Mouse (Mus musculus): Measurements from ENCODE around the gene Fbxo22. TPM values are rescaled to one million over a fixed set of nuclear protein-coding genes. Genes with fewer than 3 reads are reported as not detected.
"Not testable (repeated sequence)": the region's sequence is repeated elsewhere in the genome, so short reads cannot be mapped to it uniquely, and the experiment has no call there.

Gene Fbxo22
- polyA plus RNA-seq, 1 experiment from 2014 or later, result 89.1 TPM

GRCm38 (mm10) chr9:55243280-55243679 is 34.6 kb downstream of the Fbxo22 start:
- H3K4me1 ChIP-seq, result 0 out of 2 replicates have a peak, but pooled peaks cover 4% of the 10 kb centered on the region
- H3K9ac ChIP-seq, result no peak overlapping the region
- ATAC-seq (replicated peaks), result no peak
- no peak overlapping the region for H3K4me2 ChIP-seq
- H3K27ac ChIP-seq, result no peak overlapping the region
- H3K9me3 ChIP-seq, result no peaks in the 10 kb centered on the region
- WGBS, result 78% methylated on average over 3 of the region's 3 CpGs
- H3K27me3 ChIP-seq (replicated peaks), result no peaks in the 10 kb centered on the region
- H3K4me3 ChIP-seq, result no peak overlapping the region
- no peaks in the 10 kb centered on the region for H3K36me3 ChIP-seq (replicated peaks)

DNA sequence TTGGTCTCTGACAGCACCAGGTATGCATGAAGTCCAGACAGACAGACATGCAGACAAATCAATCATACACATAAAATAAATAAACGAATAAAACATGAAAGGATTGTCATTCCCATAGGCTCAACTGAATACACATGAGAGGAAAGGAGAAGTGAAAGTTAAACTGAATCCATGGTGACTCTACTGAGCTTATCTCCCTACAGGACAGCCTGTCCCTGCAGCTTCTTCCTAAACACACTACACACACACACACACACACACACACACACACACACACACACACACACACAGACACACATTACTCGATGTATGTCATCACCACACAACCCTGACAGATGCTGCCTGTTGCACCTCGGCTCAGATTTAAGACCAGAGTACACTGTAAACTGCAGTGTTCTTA is 35.4 kb downstream of the Fbxo22 start:
- Histone ChIP-seq H3K36me3 (replicated peaks) (no peaks in the 10 kb centered on the region), H3K4me3 (no peak overlapping the region), H3K4me1 (0 out of 2 replicates have a peak, but pooled peaks cover 4% of the 10 kb centered on the region), H3K9me3 (no peaks in the 10 kb centered on the region), H3K27me3 (replicated peaks) (no peaks in the 10 kb centered on the region), H3K9ac (no peak overlapping the region), H3K4me2 (no peak overlapping the region), H3K27ac (no peak overlapping the region)
- WGBS, result 91% methylated on average over 3 of the region's 3 CpGs
- ATAC-seq (replicated peaks), result no peak

DNA sequence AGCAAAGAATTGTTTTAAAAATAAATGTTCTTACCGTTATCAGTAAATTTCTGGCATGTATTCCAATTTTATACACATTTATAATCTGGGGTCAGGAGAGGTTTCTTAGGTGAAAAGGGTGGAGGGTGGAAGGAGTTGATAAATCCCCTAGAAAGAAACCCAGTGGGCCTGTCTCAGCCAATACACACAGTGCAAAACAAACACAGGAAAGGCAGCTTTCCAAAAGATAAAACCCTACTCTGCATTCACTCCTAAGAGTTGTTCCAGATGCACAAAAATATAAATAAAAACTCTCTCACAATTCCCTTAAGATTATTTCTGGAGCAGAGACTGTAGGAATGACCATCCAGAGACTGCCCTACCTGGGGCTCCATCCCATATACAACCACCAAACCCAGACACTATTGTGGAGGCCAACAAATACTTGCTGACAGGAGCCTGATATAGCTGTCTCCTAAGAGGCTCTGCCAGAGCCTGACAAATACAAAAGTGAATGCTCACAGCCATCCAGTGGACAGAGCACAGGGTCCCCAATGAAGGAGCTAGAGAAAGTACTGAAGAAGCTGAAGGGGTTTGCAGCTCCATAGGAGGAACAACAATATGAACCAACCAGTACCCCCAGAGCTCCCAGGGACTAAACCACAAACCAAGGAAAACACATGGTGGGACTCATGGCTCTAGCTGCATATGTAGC is 36.5 kb downstream of the Fbxo22 start:
- not testable (repeated sequence) for H3K4me1 ChIP-seq; H3K9me3 ChIP-seq; H3K4me2 ChIP-seq; H3K4me3 ChIP-seq; H3K27me3 ChIP-seq (replicated peaks); ATAC-seq (replicated peaks); H3K9ac ChIP-seq; H3K27ac ChIP-seq; H3K36me3 ChIP-seq (replicated peaks)
- 99% methylated on average over 1 of the region's 1 CpGs for WGBS

GRCm38 (mm10) chr9:55246440-55246839 is 37.7 kb downstream of the Fbxo22 start:
- ATAC-seq (replicated peaks), result no peak
- Histone ChIP-seq H3K4me3 (no peak overlapping the region), H3K27me3 (replicated peaks) (no peaks in the 10 kb centered on the region), H3K9me3 (no peaks in the 10 kb centered on the region), H3K9ac (no peak overlapping the region), H3K36me3 (replicated peaks) (no peaks in the 10 kb centered on the region), H3K27ac (no peak overlapping the region), H3K4me2 (no peak overlapping the region), H3K4me1 (0 out of 2 replicates have a peak, but pooled peaks cover 4% of the 10 kb centered on the region)
- WGBS, result 82% methylated on average over 8 of the region's 8 CpGs

DNA sequence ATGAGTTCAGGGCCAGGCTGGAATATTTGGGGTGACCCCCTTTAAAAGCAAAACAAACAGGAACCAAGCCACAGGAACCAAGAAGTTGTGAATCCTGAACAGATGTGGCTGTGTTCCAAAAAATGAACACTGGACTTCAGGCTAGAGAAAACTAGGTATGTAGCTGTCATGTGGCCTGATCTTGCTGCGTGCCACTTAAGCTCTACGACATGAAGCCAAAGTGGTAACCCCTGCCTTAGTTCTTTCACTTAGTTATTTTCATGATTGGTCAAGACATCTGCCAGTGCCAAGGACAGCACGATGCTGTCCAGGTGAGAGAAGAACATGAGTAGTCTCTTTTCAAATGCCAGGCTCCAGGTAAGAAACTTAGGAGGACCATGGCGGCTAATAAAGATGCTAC is 38.2 kb downstream of the Fbxo22 start:
- Histone ChIP-seq H3K27ac (no peak overlapping the region), H3K9ac (no peak overlapping the region), H3K4me3 (no peak overlapping the region), H3K36me3 (replicated peaks) (no peaks in the 10 kb centered on the region), H3K27me3 (replicated peaks) (no peaks in the 10 kb centered on the region), H3K9me3 (no peaks in the 10 kb centered on the region), H3K4me2 (no peak overlapping the region), H3K4me1 (0 out of 2 replicates have a peak, but pooled peaks cover 3% of the 10 kb centered on the region)
- no peak for ATAC-seq (replicated peaks)
- WGBS, result 95% methylated on average over 4 of the region's 4 CpGs

DNA sequence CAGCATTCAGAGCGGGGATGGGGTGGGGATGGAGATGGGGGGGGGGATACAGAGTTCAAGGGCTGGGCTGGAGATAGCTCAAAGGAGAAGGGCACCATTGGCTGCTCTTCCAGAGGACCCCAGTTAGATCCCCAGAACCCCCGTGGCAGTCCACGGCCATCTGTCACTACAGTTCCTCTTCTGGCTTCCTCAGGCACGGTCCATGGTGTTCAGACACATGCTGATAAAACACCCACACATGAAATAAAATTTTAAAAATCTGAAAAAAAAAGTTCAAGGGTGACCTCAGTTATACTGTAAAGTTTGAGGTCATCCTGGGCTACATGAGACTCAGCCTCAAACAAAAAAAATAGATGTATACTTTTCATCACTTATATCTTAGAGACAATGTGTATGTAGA is 39.7 kb downstream of the Fbxo22 start:
- no peak overlapping the region for H3K9ac ChIP-seq
- H3K4me1 ChIP-seq, result no peaks in the 10 kb centered on the region
- H3K9me3 ChIP-seq, result no peaks in the 10 kb centered on the region
- no peak overlapping the region for H3K27ac ChIP-seq
- 90% methylated on average over 4 of the region's 4 CpGs for WGBS
- ATAC-seq (replicated peaks), result no peak
- H3K4me3 ChIP-seq, result no peak overlapping the region
- H3K36me3 ChIP-seq (replicated peaks), result no peaks in the 10 kb centered on the region
- no peaks in the 10 kb centered on the region for H3K27me3 ChIP-seq (replicated peaks)
- H3K4me2 ChIP-seq, result no peak overlapping the region

GRCm38 (mm10) chr9:55250595-55251247 is 42.0 kb downstream of the Fbxo22 start:
- Histone ChIP-seq H3K4me3 (no peak overlapping the region), H3K27ac (no peak overlapping the region), H3K36me3 (replicated peaks) (no peaks in the 10 kb centered on the region), H3K4me1 (no peaks in the 10 kb centered on the region), H3K9ac (no peak overlapping the region), H3K9me3 (no peaks in the 10 kb centered on the region), H3K27me3 (replicated peaks) (no peaks in the 10 kb centered on the region), H3K4me2 (no peak overlapping the region)
- no peak for ATAC-seq (replicated peaks)
- 89% methylated on average over 6 of the region's 6 CpGs for WGBS

GRCm38 (mm10) chr9:55252097-55252496 is 43.4 kb downstream of the Fbxo22 start:
- ATAC-seq (replicated peaks); H3K4me2 ChIP-seq; H3K27ac ChIP-seq; H3K4me3 ChIP-seq; H3K9ac ChIP-seq; H3K27me3 ChIP-seq (replicated peaks); H3K36me3 ChIP-seq (replicated peaks); H3K4me1 ChIP-seq; H3K9me3 ChIP-seq: not testable (repeated sequence)
- 66% methylated on average over 2 of the region's 2 CpGs for WGBS

DNA sequence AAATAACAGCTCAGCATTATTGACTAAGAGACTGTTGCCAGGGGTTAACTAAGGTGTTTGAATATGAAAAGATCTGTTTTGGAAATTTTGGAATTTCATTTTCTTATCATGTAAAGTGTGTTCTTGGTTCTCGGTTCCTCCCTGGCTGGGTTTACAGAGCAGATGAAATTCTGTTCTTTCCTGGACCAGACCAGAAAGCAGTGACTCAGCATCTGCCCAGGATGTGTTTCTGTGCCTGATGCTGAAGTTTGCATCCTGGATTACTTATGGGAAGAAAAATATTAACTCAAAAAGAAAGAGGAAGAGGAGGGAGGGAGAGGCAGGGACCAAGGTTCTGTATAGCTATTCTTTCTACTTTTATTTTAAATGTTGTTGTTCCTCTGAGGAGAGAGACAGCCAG is 45.1 kb downstream of the Fbxo22 start:
- Histone ChIP-seq H3K36me3 (replicated peaks) (no peaks in the 10 kb centered on the region), H3K4me1 (no peaks in the 10 kb centered on the region), H3K27ac (no peak overlapping the region), H3K9ac (no peak overlapping the region), H3K9me3 (no peaks in the 10 kb centered on the region), H3K27me3 (replicated peaks) (no peaks in the 10 kb centered on the region), H3K4me3 (no peak overlapping the region), H3K4me2 (no peak overlapping the region)
- no peak for ATAC-seq (replicated peaks)
- whole genome bisulfite sequencing, result 75% methylated on average over 1 of the region's 1 CpGs

GRCm38 (mm10) chr9:55255056-55255455 is 46.3 kb downstream of the Fbxo22 start:
- H3K27ac ChIP-seq, result no peak overlapping the region
- H3K27me3 ChIP-seq (replicated peaks), result no peaks in the 10 kb centered on the region
- no peak overlapping the region for H3K9ac ChIP-seq
- H3K4me2 ChIP-seq, result no peak overlapping the region
- no peaks in the 10 kb centered on the region for H3K4me1 ChIP-seq
- no peak for ATAC-seq (replicated peaks)
- 90% methylated on average over 5 of the region's 5 CpGs for WGBS
- no peaks in the 10 kb centered on the region for H3K36me3 ChIP-seq (replicated peaks)
- H3K9me3 ChIP-seq, result no peaks in the 10 kb centered on the region
- no peak overlapping the region for H3K4me3 ChIP-seq

DNA sequence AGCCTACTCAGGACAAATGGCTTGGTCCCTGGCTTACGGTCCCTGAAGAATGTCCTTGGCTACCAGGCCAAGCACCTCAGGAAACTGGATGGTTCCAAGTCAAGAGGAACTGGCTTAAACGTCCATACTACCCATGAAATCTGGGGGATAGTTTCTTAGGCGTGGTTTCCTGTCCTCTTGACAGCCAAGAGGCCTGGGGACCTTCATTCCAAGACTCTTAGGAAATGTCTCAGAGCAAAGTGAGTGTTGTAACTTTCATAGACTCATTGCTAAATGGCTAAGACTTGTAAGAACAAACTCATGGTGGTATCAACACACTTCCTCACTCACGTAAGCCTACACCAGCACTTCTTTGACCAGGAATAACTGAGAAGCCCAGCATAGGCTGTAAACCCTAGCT is 46.9 kb downstream of the Fbxo22 start:
- no peaks in the 10 kb centered on the region for H3K9me3 ChIP-seq
- 65% methylated on average over 4 of the region's 4 CpGs for whole genome bisulfite sequencing

GRCm38 (mm10) chr9:55257105-55257504 is 48.4 kb downstream of the Fbxo22 start:
- H3K36me3 ChIP-seq (replicated peaks), result no peaks in the 10 kb centered on the region
- ATAC-seq (replicated peaks), result no peak
- WGBS, result 85% methylated on average over 2 of the region's 2 CpGs

More for the DNA sequence above, 46.9 kb downstream of the Fbxo22 start:
- no peak overlapping the region for H3K27ac ChIP-seq
- no peak for ATAC-seq (replicated peaks)
- no peaks in the 10 kb centered on the region for H3K4me1 ChIP-seq
- no peak overlapping the region for H3K4me2 ChIP-seq
- no peaks in the 10 kb centered on the region for H3K27me3 ChIP-seq (replicated peaks)
- H3K36me3 ChIP-seq (replicated peaks), result no peaks in the 10 kb centered on the region
- no peak overlapping the region for H3K9ac ChIP-seq
- H3K4me3 ChIP-seq, result no peak overlapping the region

GRCm38 (mm10) chr9:55259741-55260140 is 51.0 kb downstream of the Fbxo22 start:
- H3K4me3 ChIP-seq, result no peak overlapping the region
- WGBS, result 73% methylated on average over 6 of the region's 6 CpGs
- ATAC-seq (replicated peaks), result no peak
- no peaks in the 10 kb centered on the region for H3K4me1 ChIP-seq
- H3K27ac ChIP-seq, result no peak overlapping the region
- H3K4me2 ChIP-seq, result no peak overlapping the region
- no peak overlapping the region for H3K9ac ChIP-seq
- H3K36me3 ChIP-seq (replicated peaks), result no peaks in the 10 kb centered on the region
- no peaks in the 10 kb centered on the region for H3K27me3 ChIP-seq (replicated peaks)
- no peaks in the 10 kb centered on the region for H3K9me3 ChIP-seq

More at GRCm38 (mm10) chr9:55257105-55257504, 48.4 kb downstream of the Fbxo22 start:
- no peak overlapping the region for H3K9ac ChIP-seq
- no peak overlapping the region for H3K27ac ChIP-seq
- no peaks in the 10 kb centered on the region for H3K27me3 ChIP-seq (replicated peaks)
- no peaks in the 10 kb centered on the region for H3K9me3 ChIP-seq
- H3K4me2 ChIP-seq, result no peak overlapping the region
- H3K4me3 ChIP-seq, result no peak overlapping the region
- H3K4me1 ChIP-seq, result no peaks in the 10 kb centered on the region

All from midbrain, embryonic 15.5 days (tissue).